Mouse (Mus musculus) hindbrain, embryonic 16.5 days (tissue): ENCODE data around the gene Setdb1. TPM values are rescaled to one million over a fixed set of nuclear protein-coding genes. Genes with fewer than 3 reads are reported as not detected.
A peak's percentile ranks its signal among the peaks of the same experiment; 100 is the strongest.
"Not testable (repeated sequence)": the region's sequence is repeated elsewhere in the genome, so short reads cannot be mapped to it uniquely, and the experiment has no call there.

ENCODE experiments used
- ATAC-seq: fragments of 200-750 bp; cut with Nextera tagmentation; 2 replicates; pipeline ENCODE4 v1.8.0; 2017; ENCODE audit warnings: moderate TSS enrichment, moderate library complexity
- H3K27ac ChIP-seq: fragments of 300-500 bp; sonication (generic); 2 replicates; pipeline ENCODE4 v1.5.1; 2014; ENCODE audit warnings: low read depth, mild to moderate bottlenecking, control low read depth, low read length, moderate library complexity
- H3K27me3 ChIP-seq: fragments of 300-500 bp; sonication (generic); replicated peaks from 2 replicates; pipeline ENCODE4 v1.6.1; 2014; ENCODE audit warnings: low read length; ENCODE audit not compliant: control insufficient read depth, insufficient read depth
- H3K36me3 ChIP-seq: fragments of 300-500 bp; sonication (generic); 2 replicates; pipeline ENCODE4 v1.6.1; 2014; ENCODE audit warnings: mild to moderate bottlenecking, low read length, moderate library complexity, mixed read lengths; ENCODE audit not compliant: control insufficient read depth, insufficient read depth
- H3K4me1 ChIP-seq: fragments of 300-500 bp; sonication (generic); 2 replicates; pipeline ENCODE4 v1.6.1; 2014; ENCODE audit warnings: low read depth, low read length; ENCODE audit not compliant: control insufficient read depth, insufficient read depth
- H3K4me2 ChIP-seq: fragments of 300-500 bp; sonication (generic); 2 replicates; pipeline ENCODE4 v1.6.1; 2014; ENCODE audit warnings: mild to moderate bottlenecking, low read length, control low read depth, moderate library complexity
- H3K4me3 ChIP-seq: fragments of 300-500 bp; sonication (generic); 2 replicates; pipeline ENCODE4 v1.5.1; 2014; ENCODE audit warnings: mild to moderate bottlenecking, low read length, control low read depth, moderate library complexity
- H3K9ac ChIP-seq: fragments of 300-500 bp; sonication (generic); 2 replicates; pipeline ENCODE4 v1.6.1; 2014; ENCODE audit warnings: low read depth, mild to moderate bottlenecking, control low read depth, low read length, moderate library complexity
- H3K9me3 ChIP-seq: fragments of 300-500 bp; sonication (generic); 2 replicates; pipeline ENCODE4 v1.6.1; 2014; ENCODE audit warnings: mild to moderate bottlenecking, low read length, moderate library complexity; ENCODE audit not compliant: control insufficient read depth
- WGBS: fragments of 180-500 bp; shearing (Covaris S2); extraction: QIAGEN DNeasy Blood & Tissue Kit; methylation state at CpG from one replicate; pipeline ENCODE4 v1.1.7; 2014; 5-methylcytosine and 5-hydroxymethylcytosine counted together
- polyA plus RNA-seq: library from polyadenylated mRNA; unstranded; fragments of >200 nt; fragmentation: Nextera tagmentation; extraction: Ambion mirVana; gene quantifications from 2 replicates; pipeline ENCODE4 v1.2.1, GENCODE M21; 2015

Setdb1 gene
- polyA plus RNA-seq: 36.0 and 44.3 TPM in 2 replicates

DNA sequence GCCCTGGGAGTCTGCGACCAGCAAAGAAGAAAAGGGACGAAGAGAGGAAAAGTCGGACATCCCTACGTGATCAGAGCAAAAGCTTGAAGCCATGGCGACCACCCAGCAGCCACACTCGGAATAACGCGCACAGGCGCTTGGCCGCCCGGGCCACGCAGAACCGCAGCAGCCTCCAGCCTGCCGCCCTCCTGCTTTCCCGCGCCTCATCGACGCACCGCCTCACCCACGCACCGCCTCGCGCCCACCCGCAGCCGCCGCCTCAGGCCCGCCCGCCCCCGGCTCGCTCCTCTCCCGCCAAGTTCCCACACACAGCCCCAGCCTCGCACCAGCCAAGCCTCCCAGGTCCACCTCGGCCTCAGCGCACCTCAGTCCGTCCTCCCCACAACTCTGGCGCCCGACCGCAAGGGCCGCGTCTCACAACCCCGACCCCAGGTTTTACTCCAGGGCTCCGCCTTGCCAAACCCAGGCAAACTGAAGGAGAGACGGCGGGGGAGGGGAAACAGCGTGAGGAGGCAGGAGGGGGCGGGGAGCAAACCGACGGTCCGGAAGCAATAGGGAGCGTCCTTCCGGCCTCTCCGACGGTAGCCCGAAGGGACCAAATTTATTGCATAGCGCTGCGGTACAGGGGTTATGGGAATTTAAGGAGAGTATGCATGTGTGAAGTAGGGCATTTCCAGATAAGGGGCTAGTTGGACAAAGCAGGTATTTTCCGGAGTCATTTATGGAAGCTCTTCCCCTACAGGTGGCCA is at the start of gene Setdb1:
Setdb1 (minus strand) TSS at position 502 of the 749 bp plus-strand sequence.
- not testable (repeated sequence) for H3K27me3 ChIP-seq, H3K27ac ChIP-seq

DNA sequence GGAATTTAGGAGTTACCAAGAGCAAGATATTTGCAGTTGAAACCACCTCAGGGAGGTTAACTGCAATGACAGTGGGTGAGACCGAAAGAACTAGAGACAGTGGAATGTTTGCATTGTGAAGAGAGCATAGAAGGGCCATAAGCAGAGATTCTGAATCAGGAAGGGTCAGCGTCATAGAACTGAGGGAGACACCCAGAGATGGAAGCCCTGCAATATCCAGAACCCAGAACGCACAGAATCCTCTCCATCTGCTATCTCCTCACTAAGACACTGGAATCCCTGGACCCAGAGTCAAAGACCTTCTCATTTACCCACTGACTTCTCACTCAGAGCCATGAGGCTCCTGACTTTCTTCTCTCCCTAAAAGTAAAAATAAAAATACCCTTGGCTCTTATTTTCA is 45.7 kb upstream of the Setdb1 start, which contains the start of gene 4930558C23Rik:
4930558C23Rik (minus strand) TSS at position 101 of the 400 bp plus-strand sequence.
- 95% methylated on average over 3 of the region's 3 CpGs for WGBS
- Histone ChIP-seq H3K27ac (no peak within 1 kb of the TSS), H3K4me2 (no peak within 1 kb of the TSS), H3K4me1 (no peaks in the 10 kb centered on the region), H3K36me3 (no peaks in the 10 kb centered on the region), H3K9ac (no peak within 1 kb of the TSS), H3K27me3 (no peaks in the 10 kb centered on the region), H3K4me3 (no peak within 1 kb of the TSS), H3K9me3 (no peaks in the 10 kb centered on the region)
- no peak for ATAC-seq

More for the DNA sequence above, at the start of gene Setdb1:
- H3K4me2 ChIP-seq: peak within 1 kb of the TSS; percentile 50
- not testable (repeated sequence) for H3K9me3 ChIP-seq, H3K36me3 ChIP-seq, H3K4me1 ChIP-seq
- WGBS: under 1% methylated on average over 24 of the region's 57 CpGs
- H3K9ac ChIP-seq: peak within 1 kb of the TSS; percentile 67
- ATAC-seq: peak; percentile 98
- peak within 1 kb of the TSS; percentile 51 for H3K4me3 ChIP-seq

DNA sequence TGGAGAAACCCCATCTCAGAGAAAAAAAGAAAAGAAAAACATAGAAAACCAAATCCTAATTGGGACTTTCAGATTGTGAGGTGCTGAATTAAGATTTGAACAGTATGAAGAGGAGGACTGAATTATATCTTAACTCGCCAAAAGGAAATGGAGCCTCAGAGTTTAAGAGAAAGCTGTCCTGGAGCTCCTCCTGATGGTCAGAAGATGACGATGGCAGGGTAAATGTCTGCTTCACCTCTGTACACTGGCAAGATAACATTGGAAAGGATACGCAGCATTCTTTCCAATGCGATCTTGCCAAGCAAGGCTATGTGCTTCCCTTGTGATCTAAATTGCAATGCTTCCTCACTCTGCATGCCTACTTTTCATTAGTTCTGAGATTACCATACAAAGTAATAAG is 37.4 kb upstream of the Setdb1 start:
- no peak overlapping the region for H3K4me2 ChIP-seq
- WGBS: 80% methylated on average over 4 of the region's 4 CpGs
- H3K9ac ChIP-seq: no peak overlapping the region
- H3K27me3 ChIP-seq: no peaks in the 10 kb centered on the region
- H3K4me1 ChIP-seq: no peaks in the 10 kb centered on the region
- no peak overlapping the region for H3K27ac ChIP-seq
- no peak for ATAC-seq
- peaks cover 4% of the 10 kb centered on the region; the same call in 1 of the 2 replicates for H3K9me3 ChIP-seq
- H3K4me3 ChIP-seq: no peak overlapping the region
- H3K36me3 ChIP-seq: no peaks in the 10 kb centered on the region

DNA sequence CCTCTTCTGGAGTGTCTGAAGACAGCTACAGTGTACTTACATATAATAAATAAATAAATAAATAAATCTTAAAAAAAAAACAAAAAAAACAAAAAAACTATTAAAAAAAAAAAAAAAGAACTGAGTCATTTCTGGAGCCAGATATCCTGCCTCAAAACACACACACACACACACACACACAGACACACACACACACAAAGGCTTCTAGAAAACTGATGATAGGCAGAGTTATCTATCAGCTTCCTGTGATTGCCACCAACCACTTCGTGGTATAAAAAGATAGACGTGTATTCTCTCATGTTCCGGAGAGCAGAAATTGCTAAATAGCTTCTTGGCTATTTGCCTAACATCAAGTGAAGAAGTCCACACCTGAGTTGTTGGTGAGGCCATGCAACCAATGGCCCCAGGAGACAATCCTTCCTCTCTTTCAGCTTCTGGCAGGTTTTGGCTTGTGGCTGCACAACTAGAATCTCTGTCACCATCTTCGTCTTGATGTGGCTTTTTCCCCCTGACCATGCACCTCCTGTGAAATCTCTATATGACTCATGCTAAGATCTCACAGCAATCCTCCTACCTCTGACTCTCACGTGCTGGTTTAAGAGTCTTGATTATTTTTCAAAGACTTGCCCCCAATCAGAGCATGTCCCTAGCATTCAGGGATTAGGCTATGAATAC is 28.5 kb upstream of the Setdb1 start:
- no peak overlapping the region for H3K4me2 ChIP-seq
- no peak overlapping the region for H3K9ac ChIP-seq
- no peak overlapping the region for H3K27ac ChIP-seq
- ATAC-seq: no peak
- H3K9me3 ChIP-seq: no peaks in the 10 kb centered on the region
- H3K4me1 ChIP-seq: no peaks in the 10 kb centered on the region
- 93% methylated on average over 5 of the region's 5 CpGs for WGBS
- no peaks in the 10 kb centered on the region for H3K36me3 ChIP-seq
- no peak overlapping the region for H3K4me3 ChIP-seq
- H3K27me3 ChIP-seq: no peaks in the 10 kb centered on the region

DNA sequence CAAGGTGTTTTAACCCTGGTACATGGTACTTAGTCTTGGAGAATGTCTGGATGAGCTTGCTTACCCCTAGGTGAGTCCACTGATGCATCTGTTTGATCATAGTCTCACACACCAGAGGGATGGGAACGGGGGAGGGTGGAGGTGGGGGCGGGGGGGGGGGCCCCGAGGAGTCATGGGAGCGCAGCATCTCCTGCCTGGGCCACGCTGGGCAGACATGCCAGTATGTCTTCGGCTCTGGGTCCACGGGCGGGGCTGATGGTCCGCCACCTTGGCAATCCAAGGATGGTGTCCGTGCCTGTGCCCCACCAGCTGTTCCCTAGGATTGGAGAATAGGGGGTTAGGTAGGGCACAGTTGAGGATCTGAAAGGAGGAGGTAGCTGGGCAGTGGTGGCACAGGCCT is 16.2 kb upstream of the Setdb1 start:
- no peak for ATAC-seq
- Histone ChIP-seq H3K36me3 (no peaks in the 10 kb centered on the region), H3K9me3 (peaks cover 4% of the 10 kb centered on the region; the same call in 1 of the 2 replicates), H3K27ac (no peak overlapping the region), H3K4me2 (no peak overlapping the region), H3K27me3 (no peaks in the 10 kb centered on the region), H3K4me3 (no peak overlapping the region), H3K4me1 (no peaks in the 10 kb centered on the region), H3K9ac (no peak overlapping the region)
- 91% methylated on average over 10 of the region's 10 CpGs for WGBS

DNA sequence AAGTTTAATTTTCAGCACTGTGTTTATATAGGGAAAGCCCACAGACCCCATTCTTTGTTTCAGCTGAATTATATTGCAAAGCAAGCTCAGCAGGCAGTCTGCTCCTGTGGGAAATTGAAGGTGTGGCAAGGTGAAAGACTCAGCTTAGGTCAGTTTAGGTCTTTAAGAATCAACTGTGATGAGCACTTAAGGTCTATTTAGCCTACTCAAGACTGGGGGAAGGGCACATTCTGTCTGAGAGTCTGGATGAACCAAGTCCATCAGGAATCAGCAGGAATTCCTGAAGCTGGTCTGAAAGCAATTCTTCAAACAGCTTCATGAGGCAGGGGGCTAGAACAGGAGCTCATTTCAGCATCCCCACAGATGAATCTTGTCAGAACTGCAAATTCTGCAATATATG is 13.1 kb upstream of the Setdb1 start:
- H3K36me3 ChIP-seq: no peaks in the 10 kb centered on the region
- no peak overlapping the region for H3K27ac ChIP-seq
- no peak overlapping the region for H3K4me3 ChIP-seq
- ATAC-seq: no peak
- no peaks in the 10 kb centered on the region for H3K9me3 ChIP-seq
- no peaks in the 10 kb centered on the region for H3K4me1 ChIP-seq
- no peak overlapping the region for H3K4me2 ChIP-seq
- H3K9ac ChIP-seq: no peak overlapping the region
- H3K27me3 ChIP-seq: no peaks in the 10 kb centered on the region

DNA sequence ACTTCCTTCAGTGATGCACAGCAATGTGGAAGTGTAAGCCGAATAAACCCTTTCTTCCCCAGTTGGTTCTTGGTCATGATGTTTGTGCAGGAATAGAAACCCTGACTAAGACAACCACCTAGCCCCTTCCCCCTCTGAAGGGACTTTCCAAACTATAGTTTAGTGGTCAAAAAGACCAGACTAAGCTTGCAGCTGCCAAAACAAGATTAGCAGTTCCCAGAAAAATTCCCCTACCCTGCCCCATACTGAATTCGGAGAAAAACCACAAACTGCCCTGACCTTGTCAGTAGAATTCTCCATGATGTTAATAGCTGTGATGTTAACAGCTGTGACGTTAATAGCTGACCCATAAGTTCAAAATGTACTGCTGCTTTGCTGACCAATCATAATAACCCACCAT is 3.3 kb upstream of the Setdb1 start:
- not testable (repeated sequence) for ATAC-seq, H3K36me3 ChIP-seq, H3K9me3 ChIP-seq, H3K9ac ChIP-seq, H3K27ac ChIP-seq, H3K4me1 ChIP-seq, H3K27me3 ChIP-seq, H3K4me3 ChIP-seq, H3K4me2 ChIP-seq
- WGBS: 83% methylated on average over 3 of the region's 3 CpGs

DNA sequence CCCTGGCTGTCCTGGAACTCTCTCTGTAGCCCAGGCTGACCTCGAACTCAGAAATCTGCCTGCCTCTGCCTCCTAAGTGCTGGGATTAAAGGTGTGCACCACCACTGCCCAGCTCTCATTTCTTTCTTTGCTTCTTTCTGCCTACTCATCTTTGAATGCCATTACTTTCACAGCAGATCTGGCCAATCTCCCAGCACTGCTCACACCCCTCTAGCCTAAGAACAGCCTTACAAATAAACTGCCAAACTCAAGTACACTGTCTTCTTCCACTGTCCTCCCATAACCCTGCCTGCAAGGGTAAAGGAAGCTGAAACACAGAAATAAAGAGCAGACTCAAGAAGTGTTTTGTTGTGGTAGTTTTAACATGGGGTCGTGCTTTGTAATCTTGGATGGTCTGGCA is 744 bp upstream of the Setdb1 start:
- no peak overlapping the region for H3K4me2 ChIP-seq
- no peak overlapping the region for H3K9ac ChIP-seq
- 97% methylated on average over 2 of the region's 2 CpGs for WGBS
- no peak for ATAC-seq
- H3K36me3 ChIP-seq: 0 out of 2 replicates have a peak, but pooled peaks cover 2% of the 10 kb centered on the region
- H3K9me3 ChIP-seq: no peaks in the 10 kb centered on the region
- H3K4me1 ChIP-seq: 0 out of 2 replicates have a peak, but pooled peaks cover 2% of the 10 kb centered on the region
- H3K27ac ChIP-seq: no peak overlapping the region
- no peak overlapping the region for H3K4me3 ChIP-seq
- H3K27me3 ChIP-seq: no peaks in the 10 kb centered on the region

DNA sequence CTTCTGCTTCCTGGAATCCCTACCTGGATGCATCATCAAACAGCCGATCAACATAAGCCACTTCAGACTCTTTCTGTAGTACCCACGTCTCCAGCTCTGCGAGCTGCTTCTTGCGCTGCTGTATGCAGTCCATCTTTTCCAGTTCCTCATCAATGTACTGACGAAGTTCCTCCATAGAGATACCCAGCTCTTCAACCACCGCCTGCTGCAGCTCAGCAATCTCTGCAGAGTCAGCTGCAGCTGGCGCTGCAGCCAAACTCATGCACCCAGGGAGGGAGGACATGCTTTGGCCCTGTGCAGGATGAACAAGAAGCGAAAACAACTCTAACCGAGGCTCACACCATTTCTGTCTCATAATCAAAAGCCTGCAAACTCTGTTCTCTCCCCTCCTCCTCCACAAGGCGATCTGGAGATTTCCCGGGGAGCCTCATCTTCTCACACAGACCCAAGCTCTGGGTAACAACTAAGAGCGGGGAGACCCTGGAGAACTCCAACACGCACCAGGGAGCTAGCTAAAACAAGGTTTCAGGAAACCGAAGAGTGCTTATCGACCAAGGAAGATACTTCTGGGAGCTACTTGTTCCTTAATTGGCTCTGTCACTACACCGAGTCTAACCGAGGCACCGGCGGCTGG is 974 bp downstream of the Setdb1 start:
- not testable (repeated sequence) for H3K4me1 ChIP-seq, H3K27me3 ChIP-seq, H3K9me3 ChIP-seq, H3K27ac ChIP-seq, H3K36me3 ChIP-seq, H3K9ac ChIP-seq
- Histone ChIP-seq H3K4me2 (peak overlapping the region; percentile 44), H3K4me3 (peak overlapping the region; percentile 51)
- ATAC-seq: 0 out of 2 replicates have a peak, but pooled peaks have one; percentile 13
- 35% methylated on average over 6 of the region's 19 CpGs for WGBS
